In genomic region chr2:62373692-62374091, GRCm38 (mm10) we compare ENCODE assay signal across 16 mouse cellular contexts.
"Had no signal": no experiment of that assay in that cellular context is flagged by ENCODE, and none has a peak within 500 bp of the region (broad histone marks: within the 10 kb centered on the region; RNA-seq: fewer than 3 reads in every experiment).

No protein-coding gene starts in this region.

- H3K4me2 ChIP-seq: lung, embryonic 15.5 days; midbrain, embryonic 11.5 days; midbrain, embryonic 13.5 days; midbrain, embryonic 15.5 days; neural tube, embryonic 12.5 days; stomach, embryonic 15.5 days had no signal

- H3K27ac ChIP-seq: lung, embryonic 15.5 days; macrophage; midbrain, embryonic 13.5 days; midbrain, embryonic 15.5 days; neural tube, embryonic 12.5 days; stomach, embryonic 15.5 days; stomach, postnatal 0 days had no signal

- H3K9ac ChIP-seq: lung, embryonic 15.5 days; midbrain, embryonic 13.5 days; midbrain, embryonic 15.5 days; neural tube, embryonic 12.5 days; stomach, embryonic 15.5 days had no signal

- H3K27me3 ChIP-seq: lung, embryonic 15.5 days; megakaryocyte, embryonic 14.5 days; midbrain, embryonic 13.5 days; midbrain, embryonic 15.5 days; neural tube, embryonic 12.5 days; stomach, embryonic 15.5 days had no signal

- H3K9me3 ChIP-seq: lung, embryonic 15.5 days; megakaryocyte, embryonic 14.5 days; midbrain, embryonic 13.5 days; midbrain, embryonic 15.5 days; neural tube, embryonic 12.5 days; stomach, embryonic 15.5 days had no signal

- ATAC-seq: lung, postnatal 0 days; midbrain, embryonic 13.5 days; midbrain, embryonic 15.5 days had no signal

- H3K4me3 ChIP-seq: lung, embryonic 15.5 days; megakaryocyte, embryonic 14.5 days; midbrain, embryonic 13.5 days; midbrain, embryonic 15.5 days; neural tube, embryonic 12.5 days; stomach, embryonic 15.5 days had no signal

- DNase-seq: lung, adult 2 months; lung, postnatal 14 days; lung, postnatal 36 days; right cerebral cortex, postnatal 14 days; thymus, adult 2 months; thymus, postnatal 25 days had no signal

- H3K4me1 ChIP-seq: lung, embryonic 15.5 days; megakaryocyte, embryonic 14.5 days; midbrain, embryonic 13.5 days; midbrain, embryonic 15.5 days; neural tube, embryonic 12.5 days; stomach, embryonic 15.5 days had no signal

- H3K36me3 ChIP-seq: lung, embryonic 15.5 days; midbrain, embryonic 13.5 days; midbrain, embryonic 15.5 days; neural tube, embryonic 12.5 days; stomach, embryonic 15.5 days had no signal
